Mouse (Mus musculus): ENCODE measurements around the gene Sh3bp5.

DNA sequence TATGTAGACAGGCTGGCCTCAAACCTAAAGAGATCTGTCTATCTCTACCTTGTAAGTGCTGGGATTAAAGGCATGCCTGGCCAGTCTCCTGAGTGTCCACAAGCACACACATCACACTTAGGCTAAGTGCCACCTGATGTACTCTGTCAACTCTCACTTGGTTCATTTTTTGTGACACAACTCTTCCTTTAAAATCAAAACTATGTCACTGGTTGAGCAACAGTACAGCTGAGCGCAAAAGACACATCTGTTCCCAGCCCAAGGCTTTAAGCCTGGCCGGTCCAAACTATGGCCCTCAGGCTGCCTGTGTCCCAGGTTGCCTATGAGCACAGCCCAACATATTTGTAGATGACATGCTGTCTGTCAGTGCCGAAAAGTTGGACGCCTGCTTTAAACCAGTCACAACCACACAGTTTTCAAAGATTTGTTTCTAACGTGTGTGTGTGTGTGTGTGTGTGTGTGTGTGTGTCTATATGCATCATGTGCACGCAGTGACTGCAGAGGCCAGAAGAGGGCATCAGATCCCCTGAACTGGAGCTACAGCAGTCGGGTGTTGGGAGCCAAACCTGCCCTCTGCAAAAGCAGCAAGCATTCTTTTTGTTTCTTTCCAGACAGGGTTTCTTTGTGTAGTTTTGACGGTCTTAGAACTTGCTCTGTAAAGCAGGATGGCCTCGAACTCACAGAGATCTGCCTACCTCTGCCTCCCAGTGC is 40.9 kb downstream of the Sh3bp5 start:
- no peak for TF ChIP-seq POLR2A (IDR thresholded peaks at IDR 0.05; ENCODE audit: borderline replicate concordance, insufficient read depth, low read length)
- TF ChIP-seq CTCF (IDR thresholded peaks at IDR 0.05; ENCODE audit: borderline replicate concordance, insufficient read depth, low read depth, low read length) = peak; percentile 31; the same call in 1 of the 2 replicates

Measured in cerebellum, adult 2 months (tissue).